Mouse (Mus musculus) testis, postnatal 10 days (tissue): ENCODE data around the gene Mdm4.

Experiments
- DNase-seq: peaks from one replicate; pipeline ENCODE4 v3.0.0; 2021; ENCODE audit warnings: low spot score

The Mdm4 gene

DNA sequence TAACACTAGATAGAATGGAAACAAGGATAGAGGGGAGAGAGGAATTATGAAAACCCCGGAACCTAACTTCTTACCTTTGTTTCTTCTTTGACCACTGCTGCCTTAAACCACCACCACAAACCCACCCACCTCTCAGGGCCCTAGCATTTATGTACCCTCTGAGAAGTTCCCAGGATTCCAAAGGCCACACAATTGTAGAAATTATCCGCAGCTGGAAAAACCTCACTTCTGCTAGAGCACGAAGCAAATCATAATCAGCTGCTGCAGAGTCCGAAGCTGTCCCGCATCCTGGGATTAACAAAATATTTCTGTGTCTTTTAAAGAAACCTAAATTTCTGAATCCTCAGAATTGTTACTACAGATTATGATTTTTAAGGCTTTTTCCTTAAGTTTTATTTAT is at the start of gene Mdm4:
Gene Mdm4 (minus strand): TSS at position 101 of the 400 bp plus-strand sequence.
- DNase-seq = no peak

GRCm38 (mm10) chr1:133080079-133080561 is 49.8 kb upstream of the Mdm4 start:
- no peak for DNase-seq

DNA sequence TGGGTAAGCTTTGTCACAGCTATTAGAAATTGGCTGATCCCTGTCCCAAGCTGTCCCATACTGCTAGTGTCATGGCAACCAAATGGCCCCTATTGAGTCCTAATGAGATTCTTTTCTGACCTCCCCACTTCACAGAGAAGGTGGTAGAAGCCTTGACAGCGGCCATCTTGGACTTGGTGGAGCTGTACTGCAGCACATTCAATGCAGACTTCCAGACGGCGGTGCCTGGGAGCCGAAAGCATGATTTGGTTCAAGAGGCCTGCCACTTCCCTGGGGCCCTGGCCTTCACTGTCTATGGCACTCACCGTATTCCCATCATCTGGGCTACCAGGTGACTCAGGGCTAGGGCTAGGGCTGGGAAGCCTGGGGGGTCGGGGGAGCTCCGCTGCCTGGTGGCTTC is 49.1 kb upstream of the Mdm4 start:
- no peak for DNase-seq

- DNase-seq = no peak
Measured at GRCm38 (mm10) chr1:133078338-133078727, 48.0 kb upstream of the Mdm4 start.

GRCm38 (mm10) chr1:133077606-133078337 is 47.4 kb upstream of the Mdm4 start:
- no peak for DNase-seq

- no peak for DNase-seq
Measured at GRCm38 (mm10) chr1:133076681-133077514, 46.5 kb upstream of the Mdm4 start.

GRCm38 (mm10) chr1:133075651-133076400 is 45.5 kb upstream of the Mdm4 start:
- DNase-seq = no peak

- DNase-seq = no peak
Measured at GRCm38 (mm10) chr1:133074541-133074940, 44.2 kb upstream of the Mdm4 start.

- no peak for DNase-seq
Measured at GRCm38 (mm10) chr1:133073327-133073856, 43.0 kb upstream of the Mdm4 start.

DNA sequence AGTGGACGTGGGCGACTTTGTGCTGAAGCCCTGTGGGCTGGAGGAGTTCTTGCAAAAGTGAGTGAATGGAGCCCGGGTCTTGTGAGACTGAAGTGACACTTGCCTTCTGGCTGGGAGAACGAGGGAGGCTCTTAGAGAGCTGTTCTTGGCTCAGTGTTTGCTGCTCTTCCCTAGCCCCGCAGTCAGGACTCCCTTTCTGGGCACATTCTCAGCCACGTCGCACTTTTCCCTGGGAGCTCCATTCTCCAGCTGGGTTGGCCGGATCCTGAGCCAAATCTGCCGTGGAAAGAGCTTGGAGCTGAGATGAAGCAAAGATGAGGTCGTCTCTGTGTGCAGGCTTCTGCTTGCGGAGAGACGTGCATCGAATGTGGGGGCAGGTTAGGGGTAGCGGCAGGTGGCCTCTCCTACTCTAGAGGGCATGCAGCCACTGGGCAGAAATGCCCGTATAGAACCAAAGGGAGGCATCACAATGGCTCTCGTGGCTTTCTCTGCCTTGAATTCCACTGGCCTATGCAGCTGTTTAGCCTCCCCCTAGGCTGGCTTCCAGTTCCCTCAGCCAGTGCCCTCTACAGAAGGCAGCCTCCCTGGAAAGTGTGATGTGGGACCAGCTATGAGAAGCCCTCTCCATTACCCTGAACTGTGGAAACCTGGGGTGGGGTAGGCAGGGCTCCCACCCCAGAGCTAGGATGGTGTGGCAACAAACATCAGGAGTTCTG is 41.5 kb upstream of the Mdm4 start:
- DNase-seq = no peak

DNA sequence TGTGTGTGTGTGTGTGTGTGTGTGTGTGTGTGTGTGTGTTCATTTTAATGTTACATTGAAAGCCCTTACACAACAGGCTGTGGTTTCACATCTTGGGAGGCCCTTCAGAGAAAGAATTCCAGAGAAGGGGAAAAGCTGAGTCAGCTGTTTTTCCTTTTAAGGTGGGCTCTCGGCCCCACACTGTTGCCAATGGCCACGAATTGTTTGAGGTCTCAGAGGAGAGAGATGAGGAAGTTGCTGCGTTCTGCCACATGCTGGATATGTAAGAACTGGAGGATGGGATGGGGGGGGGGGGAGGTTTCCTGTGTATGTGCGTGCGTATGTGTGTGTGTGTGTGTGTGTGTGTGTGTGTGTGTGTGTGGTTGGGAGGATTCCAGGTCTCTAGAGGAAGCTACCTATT is 39.8 kb upstream of the Mdm4 start:
- DNase-seq = no peak

- no peak for DNase-seq
Measured at GRCm38 (mm10) chr1:133069275-133070120, 39.1 kb upstream of the Mdm4 start.

- DNase-seq = no peak
Measured at GRCm38 (mm10) chr1:133068669-133069274, 38.4 kb upstream of the Mdm4 start.

GRCm38 (mm10) chr1:133068268-133068667 is 37.9 kb upstream of the Mdm4 start:
- no peak for DNase-seq

- DNase-seq = no peak
Measured at GRCm38 (mm10) chr1:133063164-133063563, 32.8 kb upstream of the Mdm4 start.

GRCm38 (mm10) chr1:133060681-133061080 is 30.3 kb upstream of the Mdm4 start:
- DNase-seq = no peak

DNA sequence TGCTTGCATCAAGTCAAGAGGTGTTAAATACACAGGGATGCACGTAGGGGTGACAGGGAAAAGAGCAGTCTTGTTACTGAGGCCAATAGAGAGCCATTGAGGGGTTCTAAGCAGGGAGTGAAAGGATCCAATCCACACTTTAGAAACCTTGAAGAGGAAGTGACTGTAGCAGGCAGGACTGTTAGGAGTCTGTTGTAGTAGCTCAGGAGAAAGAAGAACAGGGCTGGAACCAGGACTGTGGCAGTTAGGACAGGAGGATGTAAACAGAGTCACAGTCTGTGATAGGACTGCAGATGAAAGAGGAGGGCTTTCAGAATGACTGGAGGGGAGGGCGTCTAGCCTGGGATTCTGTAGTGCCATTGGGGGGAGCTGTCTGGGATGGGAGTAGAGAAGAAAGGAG is 29.2 kb upstream of the Mdm4 start:
- no peak for DNase-seq

DNA sequence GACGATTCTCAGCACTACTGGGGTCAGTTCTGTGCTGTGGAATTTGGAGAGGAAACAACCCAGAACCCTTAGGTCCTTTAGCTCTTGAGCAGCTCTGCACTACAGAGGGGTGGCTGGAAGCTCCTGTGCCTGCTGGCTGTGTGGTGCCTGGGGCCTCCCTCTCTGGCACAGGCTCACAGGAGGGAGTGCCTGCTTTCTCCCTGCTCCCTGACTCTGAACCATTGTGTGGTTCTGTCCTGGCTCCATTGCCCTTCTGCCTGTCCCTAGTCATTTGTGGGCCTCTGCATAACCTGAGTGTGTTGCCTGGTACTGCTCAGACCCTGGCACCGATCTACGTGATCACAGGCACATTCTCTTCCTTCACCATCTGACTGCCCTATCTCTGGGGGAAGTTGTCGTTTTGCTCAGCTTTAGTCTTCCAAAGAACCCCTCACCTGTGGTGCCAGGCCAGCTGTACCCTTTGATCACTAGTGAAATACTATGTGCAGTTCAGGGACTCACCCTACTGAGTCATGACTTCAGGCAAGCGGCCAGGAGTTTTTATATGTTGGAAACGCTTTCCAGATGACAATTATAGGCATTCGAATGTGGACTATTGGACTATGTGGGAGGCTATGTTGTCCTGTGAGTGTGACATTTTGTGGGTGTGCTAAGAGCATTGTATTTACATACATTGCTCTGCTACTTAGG is 27.1 kb upstream of the Mdm4 start:
- DNase-seq = no peak

DNA sequence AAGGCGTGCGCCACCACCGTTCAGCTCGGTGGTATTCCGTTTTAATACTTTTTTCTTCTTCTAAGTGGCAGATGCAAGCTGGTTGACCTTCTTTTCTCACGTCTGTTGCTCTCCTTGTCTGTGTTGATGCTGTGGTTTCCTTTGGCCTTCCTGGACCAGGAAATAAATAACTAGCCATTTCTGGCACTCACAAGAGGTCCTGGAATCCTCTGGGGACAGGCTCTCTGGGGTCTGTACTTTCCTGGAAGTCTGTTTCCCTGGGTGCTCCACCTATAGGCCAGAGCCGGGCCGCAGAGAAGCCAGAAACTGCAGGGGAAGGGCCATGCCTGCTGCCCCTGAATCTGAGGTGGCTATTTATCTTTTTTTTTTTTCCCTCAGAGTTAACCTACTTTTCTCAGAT is 24.0 kb upstream of the Mdm4 start:
- no peak for DNase-seq

- no peak for DNase-seq
Measured at GRCm38 (mm10) chr1:133053034-133053433, 22.7 kb upstream of the Mdm4 start.
